Mouse (Mus musculus) stomach, postnatal 0 days (tissue): ENCODE measurements around the gene Ube2i. TPM values are rescaled to one million over a fixed set of nuclear protein-coding genes. Genes with fewer than 3 reads are reported as not detected.

ENCODE experiments used
- ATAC-seq: fragments of 200-750 bp; cut with Nextera tagmentation; 2 replicates; pipeline ENCODE4 v1.8.0; 2017; ENCODE audit not compliant: low FRiP score, low TSS enrichment
- DNase-seq: peaks from one replicate; pipeline ENCODE4 v3.0.0-alpha.2; 2016; ENCODE audit warnings: low spot score
- H3K27ac ChIP-seq: fragments of 300-500 bp; sonication (generic); replicated peaks from 2 replicates; pipeline ENCODE4 v1.5.1; 2014; ENCODE audit warnings: mild to moderate bottlenecking, control low read depth
- H3K27me3 ChIP-seq: fragments of 300-500 bp; sonication (generic); 2 replicates; pipeline ENCODE4 v1.6.1; 2014; ENCODE audit warnings: low read length; ENCODE audit not compliant: control insufficient read depth, insufficient read depth
- H3K36me3 ChIP-seq: fragments of 300-500 bp; sonication (generic); 2 replicates; pipeline ENCODE4 v1.6.1; 2014; ENCODE audit warnings: low read length, mixed read lengths; ENCODE audit not compliant: control insufficient read depth, insufficient read depth
- H3K4me1 ChIP-seq: fragments of 300-500 bp; sonication (generic); replicated peaks from 2 replicates; pipeline ENCODE4 v1.6.1; 2014; ENCODE audit warnings: antibody characterized with exemption; ENCODE audit not compliant: control insufficient read depth, insufficient read depth
- H3K4me2 ChIP-seq: fragments of 300-500 bp; sonication (generic); replicated peaks from 2 replicates; pipeline ENCODE4 v1.6.1; 2014; ENCODE audit warnings: low read depth, mild to moderate bottlenecking, control low read depth, moderate library complexity
- H3K4me3 ChIP-seq: fragments of 300-500 bp; sonication (generic); 2 replicates; pipeline ENCODE4 v1.5.1; 2014; ENCODE audit warnings: low read depth, low read length, control low read depth
- H3K9ac ChIP-seq: fragments of 300-500 bp; sonication (generic); 2 replicates; pipeline ENCODE4 v1.6.1; 2014; ENCODE audit warnings: mild to moderate bottlenecking, low read length, control low read depth, mixed read lengths
- H3K9me3 ChIP-seq: fragments of 300-500 bp; sonication (generic); 2 replicates; pipeline ENCODE4 v1.6.1; 2016; ENCODE audit warnings: low read length; ENCODE audit not compliant: control insufficient read depth
- CTCF ChIP-seq: IDR thresholded peaks from 2 replicates; pipeline ENCODE4 v1.5.1; 2016; ENCODE audit warnings: antibody characterized with exemption, low read depth, mild to moderate bottlenecking, moderate library complexity
- EP300 ChIP-seq: optimal IDR thresholded peaks from 2 replicates; pipeline ENCODE3; 2016; ENCODE audit warnings: antibody characterized with exemption
- WGBS: fragments of 180-500 bp; shearing (Covaris S2); extraction: QIAGEN DNeasy Blood & Tissue Kit; methylation state at CpG from one replicate; pipeline ENCODE4 v1.1.7; 2014; 5-methylcytosine and 5-hydroxymethylcytosine counted together
- polyA plus RNA-seq: library from polyadenylated mRNA; unstranded; fragments of >200 nt; fragmentation: Nextera tagmentation; extraction: Ambion mirVana; gene quantifications from 2 replicates; pipeline ENCODE4 v1.2.1, GENCODE M21; 2015

Ube2i gene
- polyA plus RNA-seq, 1 experiment from 2014 or later: 318 TPM

- ATAC-seq: no peak
- no peaks in the 10 kb centered on the region for H3K27me3 ChIP-seq
- H3K9ac ChIP-seq: no peak overlapping the region
- DNase-seq: no peak
- H3K36me3 ChIP-seq: no peaks in the 10 kb centered on the region
- H3K9me3 ChIP-seq: no peaks in the 10 kb centered on the region
- no peak overlapping the region for H3K27ac ChIP-seq
- TF ChIP-seq CTCF (no peak), EP300 (no peak)
- 99% methylated on average over 3 of the region's 3 CpGs for WGBS
- H3K4me1 ChIP-seq: peaks cover 8% of the 10 kb centered on the region; the same call in 1 of the 2 replicates
- H3K4me3 ChIP-seq: no peak overlapping the region
- no peak overlapping the region for H3K4me2 ChIP-seq
These were observed 1.4 kb upstream of the Ube2i start for GRCm38 (mm10) chr17:25275833-25276232.

GRCm38 (mm10) chr17:25273706-25274501 is 518 bp downstream of the Ube2i start:
- Histone ChIP-seq H3K4me1 (peaks cover 8% of the 10 kb centered on the region; the same call in 1 of the 2 replicates), H3K9me3 (no peaks in the 10 kb centered on the region), H3K27ac (peak overlapping the region; percentile 99), H3K4me3 (peak overlapping the region; percentile 95), H3K4me2 (peak overlapping the region; percentile 95), H3K36me3 (no peaks in the 10 kb centered on the region), H3K9ac (peak overlapping the region; percentile 98), H3K27me3 (no peaks in the 10 kb centered on the region)
- peak; percentile 86 for ATAC-seq
- peak; percentile 92 for DNase-seq
- TF ChIP-seq CTCF (peak; percentile 85), EP300 (peak; percentile 65)
- WGBS: under 1% methylated on average over 35 of the region's 45 CpGs

- H3K4me1 ChIP-seq: peaks cover 8% of the 10 kb centered on the region; the same call in 1 of the 2 replicates
- peak overlapping the region; percentile 99 for H3K27ac ChIP-seq
- no peaks in the 10 kb centered on the region for H3K36me3 ChIP-seq
- peak overlapping the region; percentile 95 for H3K4me3 ChIP-seq
- H3K27me3 ChIP-seq: no peaks in the 10 kb centered on the region
- DNase-seq: peak; percentile 88
- H3K9me3 ChIP-seq: no peaks in the 10 kb centered on the region
- under 1% methylated on average over 92 of the region's 92 CpGs for WGBS
- peak; percentile 91 for ATAC-seq
- TF ChIP-seq CTCF (no peak), EP300 (peak; percentile 78)
- H3K4me2 ChIP-seq: peak overlapping the region; percentile 95
- H3K9ac ChIP-seq: peak overlapping the region; percentile 98
These were observed 1.3 kb downstream of the Ube2i start for GRCm38 (mm10) chr17:25272951-25273705.

DNA sequence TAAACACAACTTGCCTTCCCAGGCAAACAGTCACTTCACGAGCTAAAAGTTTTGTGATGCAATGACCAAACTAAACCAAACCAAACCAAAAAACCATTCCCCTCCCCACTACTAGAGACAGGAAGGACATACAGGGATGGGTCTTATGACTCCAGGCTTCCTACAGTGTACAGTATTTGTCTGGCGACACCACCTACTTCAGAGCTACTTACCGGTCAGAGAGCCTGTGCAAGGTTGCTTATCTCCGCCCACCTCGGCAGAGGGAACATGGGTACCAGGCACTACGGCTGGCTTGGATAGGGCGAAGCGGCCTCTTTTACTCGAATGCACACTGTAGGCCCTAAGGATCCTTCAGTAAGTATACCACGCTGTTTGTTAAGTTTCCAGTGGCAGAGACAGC is 2.1 kb downstream of the Ube2i start:
- Histone ChIP-seq H3K4me1 (peaks cover 8% of the 10 kb centered on the region; the same call in 1 of the 2 replicates), H3K4me2 (peak overlapping the region; percentile 95), H3K27ac (peak overlapping the region; percentile 99), H3K9me3 (no peaks in the 10 kb centered on the region), H3K4me3 (peak overlapping the region; percentile 95), H3K27me3 (no peaks in the 10 kb centered on the region), H3K36me3 (peaks cover 5% of the 10 kb centered on the region; the same call in 1 of the 2 replicates), H3K9ac (peak overlapping the region; percentile 98)
- under 1% methylated on average over 10 of the region's 10 CpGs for WGBS
- ATAC-seq (no peak), DNase-seq (peak; percentile 64)
- TF ChIP-seq EP300 (no peak), CTCF (no peak)

- WGBS: 56% methylated on average over 2 of the region's 2 CpGs
- peaks cover 8% of the 10 kb centered on the region; the same call in 1 of the 2 replicates for H3K4me1 ChIP-seq
- ATAC-seq (no peak), DNase-seq (no peak)
- H3K27me3 ChIP-seq: no peaks in the 10 kb centered on the region
- no peaks in the 10 kb centered on the region for H3K9me3 ChIP-seq
- no peak overlapping the region for H3K27ac ChIP-seq
- TF ChIP-seq CTCF (no peak), EP300 (no peak)
- peak overlapping the region; percentile 95; the same call in 1 of the 2 replicates for H3K4me2 ChIP-seq
- H3K4me3 ChIP-seq: no peak overlapping the region
- no peak overlapping the region; the same call in 1 of the 2 replicates for H3K9ac ChIP-seq
- peaks cover 14% of the 10 kb centered on the region for H3K36me3 ChIP-seq
These were observed 3.6 kb downstream of the Ube2i start for GRCm38 (mm10) chr17:25270795-25271335.
